Mouse (Mus musculus): Measurements from ENCODE around the gene Pm20d1. TPM values are rescaled to one million over a fixed set of nuclear protein-coding genes. Genes with fewer than 3 reads are reported as not detected.

Gene Pm20d1
- total and polyA plus RNA-seq, 3 experiments, result not detected

DNA sequence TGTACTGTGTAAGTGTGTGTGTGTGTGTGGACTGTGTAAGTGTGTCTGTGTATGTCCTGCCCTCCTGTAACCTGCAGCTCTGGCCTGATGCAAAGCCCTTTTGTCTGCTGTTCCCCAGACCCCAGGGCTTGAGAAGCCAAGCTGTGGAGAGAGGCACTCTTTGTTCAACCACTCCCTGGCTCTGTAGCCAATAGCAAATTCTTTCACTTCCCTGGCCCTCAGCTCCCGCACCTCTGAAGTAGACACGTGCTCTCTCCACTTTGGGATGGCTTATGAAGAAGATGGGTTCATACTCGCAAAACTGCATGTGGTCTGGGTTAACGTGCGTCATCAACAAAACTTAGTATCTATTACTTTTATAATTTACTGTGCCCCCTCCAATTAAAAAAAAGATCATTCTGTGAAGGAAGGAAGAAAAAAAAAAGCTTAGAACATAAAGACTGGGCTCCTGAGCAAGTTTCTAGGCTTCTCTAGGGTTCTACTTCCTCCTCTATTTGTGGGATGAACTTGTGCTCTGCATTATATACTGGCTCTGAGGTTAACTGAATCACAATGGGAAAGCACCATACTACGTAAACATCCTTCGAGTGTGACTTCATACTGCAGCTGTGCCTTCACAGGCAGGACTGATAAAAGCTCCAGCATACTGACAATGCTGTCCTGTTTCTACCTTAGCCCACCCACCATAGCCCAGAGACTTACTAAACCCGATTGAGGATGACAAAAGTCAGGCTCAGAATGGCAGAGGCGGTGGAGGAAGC lies 37.3 kb upstream of the Pm20d1 start:
- Histone ChIP-seq H3K27ac (ENCODE audit: control insufficient read depth, low read depth, low read length) (no peak overlapping the region), H3K9me3 (replicated peaks; ENCODE audit: insufficient read depth, low read length) (no peaks in the 10 kb centered on the region), H3K27me3 (ENCODE audit: control insufficient read depth in 1 of 2, insufficient read depth in 2 of 2, low read length in 2 of 2) (peaks cover 4% of the 10 kb centered on the region in 2 experiments; a peak in 2 of 4 replicates), H3K79me2 (ENCODE audit: control insufficient read depth, insufficient read depth, low read length, poor library complexity) (no peaks in the 10 kb centered on the region), H3K4me1 (ENCODE audit: control insufficient read depth in 1 of 2, insufficient read depth in 2 of 2, low read length in 2 of 2) (peaks cover 0 to 4% of the 10 kb centered on the region in 2 experiments; a peak in 2 of 4 replicates), H3K9ac (ENCODE audit: control insufficient read depth, low read depth, low read length, poor library complexity, severe bottlenecking) (no peak overlapping the region), H3K36me3 (ENCODE audit: control insufficient read depth in 1 of 2, insufficient read depth in 2 of 2, low read length in 2 of 2) (no peaks in the 10 kb centered on the region), H3K4me3 (ENCODE audit: control insufficient read depth in 1 of 2, insufficient read depth in 1 of 2, low read depth in 2 of 2, low read length in 2 of 2) (no peak overlapping the region)
- DNase-seq (ENCODE audit: low read depth, low spot score), result no peak
- TF ChIP-seq UBTF (IDR thresholded peaks at IDR 0.05; ENCODE audit: borderline replicate concordance, insufficient read depth, low read depth, low read length) (no peak), ZKSCAN1 (IDR thresholded peaks at IDR 0.05; ENCODE audit: low read depth, low read length) (no peak), POLR2AphosphoS2 (IDR thresholded peaks at IDR 0.05; ENCODE audit: low read length) (no peak)

- H3K36me3 ChIP-seq (ENCODE audit: control insufficient read depth in 1 of 2, insufficient read depth in 2 of 2, low read length in 2 of 2), result no peaks in the 10 kb centered on the region
- peaks cover 4% of the 10 kb centered on the region in 2 experiments; a peak in 2 of 4 replicates for H3K27me3 ChIP-seq (ENCODE audit: control insufficient read depth in 1 of 2, insufficient read depth in 2 of 2, low read length in 2 of 2)
- no peaks in the 10 kb centered on the region for H3K79me2 ChIP-seq (ENCODE audit: control insufficient read depth, insufficient read depth, low read length, poor library complexity)
- H3K4me3 ChIP-seq (ENCODE audit: control insufficient read depth in 1 of 2, insufficient read depth in 1 of 2, low read depth in 2 of 2, low read length in 2 of 2), result no peak overlapping the region
- H3K9ac ChIP-seq (ENCODE audit: control insufficient read depth, low read depth, low read length, poor library complexity, severe bottlenecking), result no peak overlapping the region
- DNase-seq (ENCODE audit: low read depth, low spot score), result no peak
- H3K27ac ChIP-seq (ENCODE audit: control insufficient read depth, low read depth, low read length), result no peak overlapping the region
- no peak for TF ChIP-seq ZC3H11A (IDR thresholded peaks at IDR 0.05; ENCODE audit: low read depth, low read length)
- no peak for TF ChIP-seq MXI1 (IDR thresholded peaks at IDR 0.05; ENCODE audit: low read depth, low read length)
- no peak for TF ChIP-seq MAZ (IDR thresholded peaks at IDR 0.05; ENCODE audit: low read depth, low read length)
- no peak for TF ChIP-seq SIN3A (IDR thresholded peaks at IDR 0.05; ENCODE audit: low read length)
- no peak for TF ChIP-seq RAD21 (IDR thresholded peaks at IDR 0.05; ENCODE audit: low read depth, low read length)
- no peaks in the 10 kb centered on the region; a peak in 1 of 4 replicates for H3K4me1 ChIP-seq (ENCODE audit: control insufficient read depth in 1 of 2, insufficient read depth in 2 of 2, low read length in 2 of 2)
- no peaks in the 10 kb centered on the region for H3K9me3 ChIP-seq (replicated peaks; ENCODE audit: insufficient read depth, low read length)
Measured at GRCm38 (mm10) chr1:131760428-131760820, 36.8 kb upstream of the Pm20d1 start.

GRCm38 (mm10) chr1:131761079-131761831 lies 35.9 kb upstream of the Pm20d1 start:
- Histone ChIP-seq H3K4me3 (ENCODE audit: control insufficient read depth in 1 of 2, insufficient read depth in 1 of 2, low read depth in 2 of 2, low read length in 2 of 2) (no peak overlapping the region), H3K27me3 (ENCODE audit: control insufficient read depth in 1 of 2, insufficient read depth in 2 of 2, low read length in 2 of 2) (peaks cover 4% of the 10 kb centered on the region in 2 experiments; a peak in 2 of 4 replicates), H3K27ac (ENCODE audit: control insufficient read depth, low read depth, low read length) (no peak overlapping the region), H3K79me2 (ENCODE audit: control insufficient read depth, insufficient read depth, low read length, poor library complexity) (no peaks in the 10 kb centered on the region), H3K9me3 (replicated peaks; ENCODE audit: insufficient read depth, low read length) (no peaks in the 10 kb centered on the region), H3K9ac (ENCODE audit: control insufficient read depth, low read depth, low read length, poor library complexity, severe bottlenecking) (no peak overlapping the region), H3K4me1 (ENCODE audit: control insufficient read depth in 1 of 2, insufficient read depth in 2 of 2, low read length in 2 of 2) (no peaks in the 10 kb centered on the region; a peak in 1 of 4 replicates), H3K36me3 (ENCODE audit: control insufficient read depth in 1 of 2, insufficient read depth in 2 of 2, low read length in 2 of 2) (no peaks in the 10 kb centered on the region)
- TF ChIP-seq CHD2 (IDR thresholded peaks at IDR 0.05; ENCODE audit: low read length) (no peak), ZKSCAN1 (IDR thresholded peaks at IDR 0.05; ENCODE audit: low read depth, low read length) (no peak), MAFK (IDR thresholded peaks at IDR 0.05; ENCODE audit: borderline replicate concordance, low read depth, low read length) (no peak), TCF12 (IDR thresholded peaks at IDR 0.05; ENCODE audit: low read depth, low read length) (no peak), RCOR1 (IDR thresholded peaks at IDR 0.05; ENCODE audit: low read depth, low read length) (no peak), ETS1 (IDR thresholded peaks at IDR 0.05; ENCODE audit: low read depth, low read length) (no peak), ZMIZ1 (IDR thresholded peaks at IDR 0.05; ENCODE audit: low read depth, low read length) (no peak), TBP (IDR thresholded peaks at IDR 0.05; ENCODE audit: low read depth, low read length) (no peak), E2F4 (IDR thresholded peaks at IDR 0.05; ENCODE audit: borderline replicate concordance, low read depth, low read length) (no peak), MAX (IDR thresholded peaks at IDR 0.05; ENCODE audit: low read length) (no peak), MAZ (IDR thresholded peaks at IDR 0.05; ENCODE audit: low read depth, low read length) (no peak), SIN3A (IDR thresholded peaks at IDR 0.05; ENCODE audit: low read length) (no peak), POLR2AphosphoS5 (IDR thresholded peaks at IDR 0.05; ENCODE audit: borderline replicate concordance, low read depth, low read length) (no peak)
- DNase-seq (ENCODE audit: low read depth, low spot score), result no peak

Data from MEL (cell line).